Mouse (Mus musculus) cortical plate, adult 2 months (tissue): Measurements from ENCODE around the gene Vps13a.

Experiments used
- CTCF ChIP-seq: fragments of 200-500 bp; IDR thresholded peaks from 2 replicates; pipeline ENCODE4 v1.5.1; 2011; ENCODE audit warnings: mild to moderate bottlenecking, control low read depth, low read length; ENCODE audit not compliant: insufficient read depth; ENCODE audit errors: extremely low read depth
- POLR2A ChIP-seq: fragments of 200-500 bp; IDR thresholded peaks from 2 replicates; pipeline ENCODE4 v1.6.1; 2011; ENCODE audit warnings: mild to moderate bottlenecking, low read length, control low read depth; ENCODE audit not compliant: insufficient read depth; ENCODE audit errors: extremely low read depth

DNA sequence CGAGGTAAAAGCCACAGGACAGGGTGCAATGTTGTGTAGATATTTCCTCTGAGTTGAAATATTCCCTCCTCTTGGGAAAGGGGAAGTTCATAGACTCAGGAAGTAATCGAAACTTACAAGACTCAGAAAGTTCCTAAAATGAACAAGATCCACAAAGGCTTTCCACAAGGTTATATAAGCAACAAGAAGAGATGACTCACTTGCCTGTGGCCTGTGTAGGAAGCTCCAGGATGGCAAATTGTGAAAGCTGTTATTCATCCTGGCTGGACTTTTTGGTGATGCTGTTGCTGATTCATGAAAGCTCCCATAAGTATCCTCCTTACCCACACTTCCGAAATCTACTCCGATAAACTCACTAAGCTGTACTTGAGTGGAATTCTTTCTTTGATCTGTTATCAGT, 17.2 kb upstream of the Vps13a start:
- no peak for TF ChIP-seq CTCF
- TF ChIP-seq POLR2A: no peak
